Mouse (Mus musculus) layer of hippocampus, adult 8-10 months (tissue): ENCODE measurements around the gene Clcf1. TPM values are rescaled to one million over a fixed set of nuclear protein-coding genes. Genes with fewer than 3 reads are reported as not detected.

Experiments
- DNase-seq, 2 experiments: peaks; one replicate each; pipeline ENCODE4 v3.0.0; 2022; ENCODE audit warnings: low spot score in 2 of 2
- total RNA-seq, 4 experiments: library from RNA; stranded (reverse); gene quantifications; 2 replicates each; pipeline ENCODE4 v1.2.4; 2022

Gene Clcf1
- total RNA-seq, 4 experiments from 2014 or later: 0.70 to 3.3 (median 1.9) TPM

DNA sequence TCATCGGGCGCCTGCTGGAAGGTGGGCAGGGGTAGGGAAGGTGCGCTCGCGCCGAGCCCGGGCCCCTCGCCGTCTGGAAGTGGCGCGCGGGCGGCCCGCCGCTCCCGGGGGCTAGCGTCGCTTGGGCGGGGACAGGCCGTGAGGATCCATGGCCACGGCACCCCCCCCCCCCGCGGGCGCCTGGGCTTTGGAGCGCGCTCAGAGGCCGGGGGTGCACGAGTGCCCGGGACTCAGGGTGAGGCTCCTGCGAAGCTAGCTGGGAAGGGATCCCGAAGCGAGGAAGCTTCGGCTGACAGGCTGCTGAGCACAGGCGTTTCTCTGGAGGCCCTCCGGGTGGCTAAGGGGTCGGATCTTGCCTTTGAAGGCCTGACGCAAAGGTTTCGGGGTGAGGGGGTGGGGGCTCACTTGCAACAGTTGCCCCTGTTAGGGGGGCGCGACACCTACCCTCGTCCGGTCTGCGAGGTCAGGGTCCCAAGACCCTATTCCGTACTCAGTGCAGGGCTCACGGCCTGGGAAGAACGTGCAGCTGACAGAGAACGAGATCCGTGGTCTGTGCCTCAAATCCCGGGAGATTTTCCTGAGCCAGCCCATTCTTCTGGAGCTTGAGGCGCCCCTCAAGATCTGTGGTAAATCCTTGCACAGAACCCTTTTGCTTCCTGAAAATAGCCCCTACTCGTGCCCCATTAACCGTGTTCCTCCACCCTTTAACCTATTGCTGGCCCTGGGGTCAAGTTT is 21.6 kb upstream of the Clcf1 start:
- no peak for DNase-seq

DNA sequence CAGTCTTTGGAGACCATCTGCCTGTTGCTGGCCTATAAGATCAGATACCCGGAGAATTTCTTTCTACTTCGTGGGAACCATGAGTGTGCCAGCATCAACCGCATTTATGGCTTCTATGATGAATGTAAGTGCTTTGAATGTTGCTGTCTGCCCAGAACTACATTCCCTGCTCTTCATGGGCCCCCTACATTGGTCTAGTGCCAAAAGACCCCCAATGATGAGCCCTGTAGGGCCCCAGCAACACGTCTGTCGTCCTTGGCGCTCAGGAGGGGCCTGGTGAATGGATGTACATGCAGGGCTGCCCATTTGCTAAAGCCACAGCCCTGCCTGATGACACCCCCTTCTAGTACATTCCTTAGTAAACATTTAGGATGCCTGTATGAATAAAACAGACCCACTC is 20.9 kb upstream of the Clcf1 start:
- DNase-seq: no peak

- DNase-seq: no peak
Measured at GRCm38 (mm10) chr19:4194021-4194724, 19.9 kb upstream of the Clcf1 start.

DNA sequence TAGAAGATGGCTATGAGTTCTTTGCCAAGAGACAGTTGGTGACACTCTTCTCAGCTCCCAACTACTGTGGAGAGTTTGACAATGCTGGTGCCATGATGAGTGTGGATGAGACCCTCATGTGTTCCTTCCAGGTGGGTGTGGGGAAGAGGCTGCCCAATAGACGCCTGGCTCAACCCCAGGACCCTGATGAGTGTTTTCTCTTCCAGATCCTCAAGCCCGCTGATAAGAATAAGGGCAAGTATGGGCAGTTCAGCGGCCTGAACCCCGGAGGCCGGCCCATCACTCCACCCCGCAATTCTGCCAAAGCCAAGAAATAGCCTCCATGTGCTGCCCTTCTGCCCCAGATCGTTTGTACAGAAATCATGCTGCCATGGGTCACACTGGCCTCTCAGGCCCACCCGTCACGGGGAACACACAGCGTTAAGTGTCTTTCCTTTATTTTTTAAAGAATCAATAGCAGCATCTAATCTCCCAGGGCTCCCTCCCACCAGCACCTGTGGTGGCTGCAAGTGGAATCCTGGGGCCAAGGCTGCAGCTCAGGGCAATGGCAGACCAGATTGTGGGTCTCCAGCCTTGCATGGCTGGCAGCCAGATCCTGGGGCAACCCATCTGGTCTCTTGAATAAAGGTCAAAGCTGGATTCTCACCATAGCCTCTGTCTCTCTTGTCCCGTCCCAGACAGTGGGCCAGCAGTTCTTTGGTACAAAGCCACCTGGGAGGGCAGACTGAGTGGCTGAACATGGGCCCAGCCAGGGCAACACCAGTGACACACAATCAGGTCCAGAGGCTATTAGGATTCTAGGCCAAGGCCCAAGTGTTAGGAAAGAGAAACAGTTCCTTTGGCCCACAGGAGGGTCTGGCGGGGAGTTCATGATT is 19.0 kb upstream of the Clcf1 start:
- no peak for DNase-seq

DNA sequence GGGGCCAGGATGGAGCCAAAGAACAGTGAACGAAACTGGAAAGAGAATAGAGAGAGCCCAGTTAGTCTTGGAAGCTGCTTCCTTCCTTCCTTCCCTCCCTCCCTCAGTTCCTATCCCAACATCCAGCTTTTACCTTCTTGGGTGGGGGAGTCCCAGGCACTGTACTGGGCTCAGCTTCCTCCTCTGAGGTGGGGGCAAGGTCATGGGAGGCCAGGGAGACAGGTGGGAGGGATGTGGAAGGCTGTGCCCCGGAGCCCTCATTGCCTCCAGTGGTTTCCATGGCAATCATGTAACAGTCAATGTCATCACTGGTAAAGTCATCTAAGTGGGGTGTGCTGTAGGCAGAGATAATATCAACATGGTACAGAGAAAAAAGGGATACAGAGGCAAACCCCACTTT is 18.0 kb upstream of the Clcf1 start:
- DNase-seq: no peak

GRCm38 (mm10) chr19:4196548-4196947 is 17.5 kb upstream of the Clcf1 start:
- no peak for DNase-seq

GRCm38 (mm10) chr19:4197180-4197579 is 16.9 kb upstream of the Clcf1 start:
- no peak for DNase-seq

GRCm38 (mm10) chr19:4201291-4201909 is 12.6 kb upstream of the Clcf1 start, which contains the start of gene Rad9a:
Rad9a (minus strand) TSS chr19:4201662.
- DNase-seq: peak; percentile 94 to 95

GRCm38 (mm10) chr19:4202149-4202548 is 11.9 kb upstream of the Clcf1 start:
- no peak for DNase-seq

DNA sequence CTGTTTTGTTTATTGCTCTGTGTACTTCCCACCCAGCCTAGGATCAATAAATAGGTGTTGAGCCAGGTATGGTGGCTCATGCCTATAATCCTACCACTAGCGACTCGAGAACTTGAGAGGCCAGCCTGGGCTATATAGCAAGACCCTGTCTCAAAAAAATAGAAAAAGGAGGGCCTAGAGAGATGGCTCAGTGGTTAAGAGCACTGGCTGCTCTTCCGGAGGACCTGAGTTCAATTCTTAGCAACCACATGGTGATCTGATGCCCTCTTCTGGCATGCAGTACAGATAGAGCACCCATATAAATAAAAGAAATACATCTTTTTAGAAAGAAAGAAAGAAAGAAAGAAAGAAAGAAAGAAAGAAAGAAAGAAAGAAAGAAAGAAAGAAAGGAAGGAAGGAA is 10.9 kb upstream of the Clcf1 start:
- DNase-seq: no peak

- no peak for DNase-seq
Measured at GRCm38 (mm10) chr19:4203604-4204326, 10.3 kb upstream of the Clcf1 start.

GRCm38 (mm10) chr19:4204889-4205288 is 9.1 kb upstream of the Clcf1 start:
- no peak for DNase-seq

- peak in 1 of 2 experiments; percentile 67 for DNase-seq
Measured at GRCm38 (mm10) chr19:4206971-4207370, 7.1 kb upstream of the Clcf1 start.

- no peak for DNase-seq
Measured at GRCm38 (mm10) chr19:4208563-4208962, 5.5 kb upstream of the Clcf1 start.

DNA sequence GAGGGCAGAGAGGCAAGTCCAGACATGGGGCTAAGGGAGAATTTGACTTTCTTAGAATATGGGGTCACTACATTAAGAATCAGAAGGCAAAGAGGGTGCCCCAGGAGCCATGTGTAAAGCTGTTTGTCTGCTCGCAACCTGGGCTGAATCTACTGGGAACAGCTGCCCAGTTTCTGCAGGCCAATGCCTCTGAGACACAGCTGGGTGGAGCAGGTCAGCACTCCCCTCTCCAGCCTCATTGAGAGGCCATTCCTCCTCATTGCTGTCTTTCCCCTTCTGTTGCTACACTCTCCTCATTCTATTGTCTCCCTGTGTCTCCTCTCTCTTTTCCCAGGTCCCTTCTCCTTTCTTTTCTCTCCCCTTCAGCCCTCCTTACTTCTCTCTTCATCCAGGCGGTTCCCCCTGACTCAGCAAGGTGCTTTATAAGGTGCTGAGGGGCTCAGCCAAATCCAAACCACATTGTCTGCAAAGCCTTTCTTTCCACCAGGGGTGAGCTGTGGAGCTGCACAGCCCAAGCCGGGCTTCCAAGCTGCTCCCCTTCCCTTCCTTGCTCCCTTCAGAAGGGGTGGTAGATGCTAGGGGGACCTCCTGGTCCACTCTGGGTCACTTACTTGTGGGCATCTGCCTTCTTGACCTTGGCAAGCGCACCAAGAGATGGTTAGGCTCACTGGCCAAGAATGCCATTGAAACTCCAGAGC is 2.0 kb upstream of the Clcf1 start:
- no peak for DNase-seq

GRCm38 (mm10) chr19:4213524-4213974 is 489 bp upstream of the Clcf1 start:
- no peak for DNase-seq

- no peak for DNase-seq
Measured at GRCm38 (mm10) chr19:4214771-4215450, 873 bp downstream of the Clcf1 start.

DNA sequence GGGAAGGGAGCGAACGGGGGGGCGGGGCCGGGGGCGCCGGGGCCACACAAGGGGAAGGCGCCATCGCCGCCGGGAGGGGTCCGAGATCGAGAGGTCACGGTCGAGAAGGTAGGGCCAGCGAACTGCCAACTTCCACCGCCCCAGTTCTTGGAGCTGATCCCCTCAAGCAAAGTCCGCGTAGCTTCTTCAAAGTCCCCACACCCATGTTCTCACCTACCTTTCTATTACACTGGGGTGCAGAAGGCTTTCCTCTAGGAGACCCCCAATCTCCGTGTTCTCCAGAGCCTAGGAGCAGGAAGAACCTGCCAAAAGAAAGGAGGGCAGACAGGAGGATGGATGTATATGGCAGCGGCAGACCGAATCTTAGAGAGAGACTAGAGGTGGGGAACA is 1.4 kb downstream of the Clcf1 start:
- no peak for DNase-seq

DNA sequence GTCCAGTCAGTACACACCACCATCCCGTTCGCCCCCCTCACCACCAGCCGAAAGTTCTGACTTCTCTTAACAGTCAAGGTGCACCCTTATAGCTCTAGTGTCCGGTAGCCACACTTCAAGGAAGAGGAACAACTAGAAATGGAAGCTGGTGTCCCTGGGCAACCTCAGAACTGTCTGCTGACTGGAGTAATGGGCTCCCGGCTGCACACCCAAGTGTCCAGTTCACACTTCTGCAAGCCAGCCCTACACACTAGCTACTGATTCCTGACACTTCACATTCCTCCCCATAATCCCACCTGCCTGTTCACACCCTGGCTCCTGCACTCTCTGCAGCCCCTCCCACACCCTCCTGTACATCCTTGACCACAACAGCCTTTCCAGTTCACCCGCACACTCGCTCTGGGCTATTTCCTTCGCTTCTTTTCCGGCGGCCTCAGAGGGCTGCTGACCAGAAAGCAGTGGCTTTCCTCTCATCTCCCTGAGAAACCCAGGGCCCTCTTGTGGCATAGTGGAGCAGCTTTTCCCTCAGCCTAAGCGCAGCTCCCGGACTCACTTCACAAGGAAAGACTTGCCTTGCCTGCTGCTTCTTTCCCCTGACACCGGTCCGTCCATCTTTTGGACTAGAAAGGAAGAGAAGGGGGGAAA is 2.1 kb downstream of the Clcf1 start:
- no peak for DNase-seq
